Mouse (Mus musculus): ENCODE measurements at regions not wholly inside any gene's neighbourhood (a gene's known extent, or its start where the extent isn't known, plus 50 kb on each side); places are given as distances from the start of the nearest gene placed in this dataset.

GRCm38 (mm10) chr2:78788222-78788621 lies 79.7 kb upstream of the Ube2e3 start:
- TF ChIP-seq JUND (IDR thresholded peaks at IDR 0.05; ENCODE audit: low read depth, low read length), result no peak
- TF ChIP-seq EP300 (IDR thresholded peaks at IDR 0.05; ENCODE audit: low read depth in 1 of 2, low read length in 2 of 2), result no peak
- TF ChIP-seq CTCF (IDR thresholded peaks at IDR 0.05 in 2 of 3, conservative IDR thresholded peaks at IDR 0.05 in 1 of 3; ENCODE audit: control insufficient read depth in 1 of 3, insufficient read depth in 1 of 3, low read depth in 2 of 3, low read length in 3 of 3, poor library complexity in 1 of 3, severe bottlenecking in 1 of 3), result no peak
- TF ChIP-seq POLR2A (IDR thresholded peaks at IDR 0.05; ENCODE audit: control insufficient read depth in 1 of 2, insufficient read depth in 1 of 2, low read depth in 1 of 2, low read length in 2 of 2, poor library complexity in 1 of 2), result no peak
- no peak for TF ChIP-seq MXI1 (IDR thresholded peaks at IDR 0.05; ENCODE audit: low read depth, low read length)
- no peak for TF ChIP-seq E2F4 (IDR thresholded peaks at IDR 0.05; ENCODE audit: borderline replicate concordance, low read depth, low read length)
- TF ChIP-seq KAT2A (conservative IDR thresholded peaks at IDR 0.05; ENCODE audit: low read depth, low read length), result no peak
- no peak for TF ChIP-seq ZC3H11A (IDR thresholded peaks at IDR 0.05; ENCODE audit: low read depth, low read length)
- no peak for TF ChIP-seq ZNF384 (IDR thresholded peaks at IDR 0.05; ENCODE audit: low read depth, low read length)
